Mouse (Mus musculus) limb, embryonic 11.5 days (tissue): ENCODE measurements around the gene Tank. TPM values are rescaled to one million over a fixed set of nuclear protein-coding genes. Genes with fewer than 3 reads are reported as not detected.

Source experiments
- ATAC-seq: fragments of 200-750 bp; cut with Nextera tagmentation; 2 replicates; pipeline ENCODE4 v1.8.0; 2017; ENCODE audit warnings: low read depth; ENCODE audit not compliant: insufficient number of reproducible peaks, low FRiP score, low TSS enrichment
- DNase-seq: peaks from one replicate; pipeline ENCODE4 v3.0.0-alpha.2; 2015; ENCODE audit warnings: low spot score
- H3K27ac ChIP-seq: fragments of 300-500 bp; sonication (generic); replicated peaks from 2 replicates; pipeline ENCODE4 v1.5.1; 2014; ENCODE audit warnings: low read depth, mild to moderate bottlenecking, low read length
- H3K27me3 ChIP-seq: fragments of 300-500 bp; sonication (generic); 2 replicates; pipeline ENCODE4 v1.6.1; 2014; ENCODE audit warnings: mild to moderate bottlenecking, low read length, mixed read lengths; ENCODE audit not compliant: control insufficient read depth, insufficient read depth
- H3K36me3 ChIP-seq: fragments of 300-500 bp; sonication (generic); 2 replicates; pipeline ENCODE4 v1.6.1; 2014; ENCODE audit warnings: mild to moderate bottlenecking, low read length, moderate library complexity, mixed read lengths; ENCODE audit not compliant: control insufficient read depth, insufficient read depth
- H3K4me1 ChIP-seq: fragments of 300-500 bp; sonication (generic); 2 replicates; pipeline ENCODE4 v1.6.1; 2014; ENCODE audit warnings: low read length, mixed read lengths; ENCODE audit not compliant: control insufficient read depth, insufficient read depth
- H3K4me2 ChIP-seq: fragments of 300-500 bp; sonication (generic); 2 replicates; pipeline ENCODE4 v1.6.1; 2014; ENCODE audit warnings: low read depth, mild to moderate bottlenecking, moderate library complexity; ENCODE audit not compliant: severe bottlenecking
- H3K4me3 ChIP-seq: fragments of 300-500 bp; sonication (generic); 2 replicates; pipeline ENCODE4 v1.5.1; 2014; ENCODE audit warnings: low read depth, low read length
- H3K9ac ChIP-seq: fragments of 300-500 bp; sonication (generic); 2 replicates; pipeline ENCODE4 v1.6.1; 2014; ENCODE audit warnings: mild to moderate bottlenecking, low read length
- H3K9me3 ChIP-seq: fragments of 300-500 bp; sonication (generic); 2 replicates; pipeline ENCODE4 v1.6.1; 2016; ENCODE audit warnings: low read length; ENCODE audit not compliant: control insufficient read depth
- WGBS: fragments of 180-500 bp; shearing (Covaris S2); extraction: QIAGEN DNeasy Blood & Tissue Kit; methylation state at CpG from one replicate; pipeline ENCODE4 v1.1.7; 2014; 5-methylcytosine and 5-hydroxymethylcytosine counted together
- polyA plus RNA-seq: library from polyadenylated mRNA; unstranded; fragments of >200 nt; fragmentation: Nextera tagmentation; extraction: Ambion mirVana; gene quantifications from 2 replicates; pipeline ENCODE4 v1.2.1, GENCODE M21; 2014

Tank gene
- polyA plus RNA-seq, 1 experiment from 2014 or later, result 29.7 TPM

GRCm38 (mm10) chr2:61655046-61655381, 76.6 kb downstream of the Tank start:
- 4% methylated on average over 12 of the region's 12 CpGs for WGBS
- DNase-seq (peak; percentile 31), ATAC-seq (peak; percentile 9; the same call in 1 of the 2 replicates)
- no peaks in the 10 kb centered on the region; the same call in 1 of the 2 replicates for H3K4me1 ChIP-seq
- no peaks in the 10 kb centered on the region for H3K9me3 ChIP-seq
- H3K9ac ChIP-seq, result no peak overlapping the region
- H3K27ac ChIP-seq, result no peak overlapping the region
- H3K4me3 ChIP-seq, result peak overlapping the region; percentile 51
- H3K4me2 ChIP-seq, result peak overlapping the region; percentile 98
- H3K27me3 ChIP-seq, result 0 out of 2 replicates have a peak, but pooled peaks cover 2% of the 10 kb centered on the region
- no peaks in the 10 kb centered on the region for H3K36me3 ChIP-seq

DNA sequence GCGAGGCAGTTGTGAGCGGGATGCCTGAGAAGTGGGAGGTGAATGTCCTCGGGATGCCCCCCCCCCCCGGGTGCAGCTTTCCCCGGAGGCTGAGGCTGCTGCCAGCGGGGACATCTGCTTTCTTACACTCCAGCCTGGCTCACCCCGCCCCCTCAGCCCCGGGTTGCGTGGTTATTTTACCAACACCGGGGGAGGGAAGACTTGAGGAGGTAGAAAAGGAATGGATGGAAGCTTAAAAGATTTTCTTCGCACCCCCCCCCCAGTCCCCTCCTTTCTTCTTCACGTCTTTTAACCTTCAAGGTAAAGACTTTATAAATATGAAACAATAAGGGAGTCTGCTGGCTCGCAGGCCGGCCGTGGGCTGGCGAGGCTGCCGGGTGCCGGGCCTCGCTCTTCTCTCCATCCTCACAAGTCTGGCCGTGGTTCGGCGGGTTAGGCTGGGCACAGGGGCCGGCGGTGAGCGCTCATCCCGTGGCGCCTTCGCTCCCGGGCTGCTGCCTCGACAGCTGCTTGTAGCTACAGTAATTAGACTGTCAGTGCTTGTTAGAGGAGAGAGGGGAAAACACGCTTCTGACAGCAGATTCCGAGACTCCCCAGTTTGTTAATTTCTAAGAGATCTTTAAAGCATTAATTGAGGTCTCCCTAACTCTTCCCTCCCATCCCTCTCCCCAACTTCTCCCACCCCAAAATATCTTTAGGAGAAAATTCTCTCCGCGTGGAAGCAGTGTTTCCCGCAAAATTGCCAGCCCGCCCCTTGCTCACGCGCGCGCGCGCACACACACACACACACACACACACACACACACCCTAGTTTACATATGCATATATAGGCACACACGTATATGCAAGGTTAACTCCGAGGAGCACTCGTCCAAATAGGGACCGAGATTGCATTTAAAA, 77.2 kb downstream of the Tank start:
- WGBS, result under 1% methylated on average over 45 of the region's 46 CpGs
- Histone ChIP-seq H3K27ac (no peak overlapping the region), H3K36me3 (no peaks in the 10 kb centered on the region), H3K27me3 (0 out of 2 replicates have a peak, but pooled peaks cover 2% of the 10 kb centered on the region), H3K4me1 (no peaks in the 10 kb centered on the region; the same call in 1 of the 2 replicates), H3K4me3 (peak overlapping the region; percentile 51), H3K4me2 (peak overlapping the region; percentile 98), H3K9me3 (no peaks in the 10 kb centered on the region), H3K9ac (no peak overlapping the region)
- DNase-seq, result peak; percentile 65
- peak; percentile 58 for ATAC-seq

DNA sequence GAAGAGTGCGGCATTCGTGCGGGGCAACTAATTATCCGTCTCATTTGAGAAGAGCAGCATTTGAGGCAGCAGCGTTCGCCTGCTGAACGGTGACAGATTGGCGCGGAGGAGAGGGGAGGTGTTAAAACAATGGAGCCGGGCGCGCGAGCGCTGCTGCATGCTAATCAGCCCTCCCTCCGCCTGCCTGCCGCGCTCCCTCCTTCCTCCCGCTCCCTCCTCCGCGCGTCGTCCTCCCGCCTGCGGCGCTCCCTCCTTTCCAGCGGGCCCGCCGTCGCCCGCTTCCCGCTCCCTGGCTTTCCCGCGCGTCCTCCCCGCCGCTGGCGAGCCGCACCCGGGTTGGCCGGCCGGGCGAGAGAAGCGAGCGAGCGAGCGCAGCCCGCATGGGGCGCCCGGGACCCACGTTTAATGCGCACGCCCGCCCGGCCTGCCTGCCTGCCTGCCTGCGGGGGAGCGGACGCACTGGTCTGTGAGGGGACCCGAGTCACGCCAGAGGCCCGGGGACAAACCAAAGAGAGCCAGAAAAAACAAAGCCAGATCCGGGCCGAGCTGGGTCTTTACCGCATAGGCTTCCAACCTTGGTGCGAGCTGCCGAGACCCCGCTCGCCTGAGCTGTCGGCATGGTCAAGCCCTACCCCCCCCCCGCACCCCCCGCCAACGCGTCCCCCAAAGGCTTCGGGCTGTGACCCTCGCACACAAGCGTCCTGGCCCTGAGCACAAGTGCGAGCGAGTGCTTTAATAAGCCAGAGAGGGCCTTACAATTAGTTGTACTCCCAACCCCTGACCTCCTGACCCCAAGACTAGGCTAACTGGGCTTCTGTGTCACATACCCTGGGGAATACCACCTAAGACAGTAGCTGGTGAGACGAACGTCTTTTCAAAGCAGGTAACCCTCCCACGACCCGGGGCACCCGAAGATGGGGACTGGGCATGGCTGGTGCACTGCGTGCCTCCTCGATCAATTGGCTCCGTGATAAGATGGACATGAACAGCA, 78.3 kb downstream of the Tank start:
- ATAC-seq, result peak; percentile 76
- peak overlapping the region; percentile 51 for H3K4me3 ChIP-seq
- WGBS, result under 1% methylated on average over 80 of the region's 85 CpGs
- H3K9ac ChIP-seq, result peak overlapping the region; percentile 71
- peak overlapping the region; percentile 98 for H3K4me2 ChIP-seq
- H3K27me3 ChIP-seq, result 0 out of 2 replicates have a peak, but pooled peaks cover 2% of the 10 kb centered on the region
- H3K4me1 ChIP-seq, result no peaks in the 10 kb centered on the region; the same call in 1 of the 2 replicates
- no peak overlapping the region for H3K27ac ChIP-seq
- H3K36me3 ChIP-seq, result no peaks in the 10 kb centered on the region
- no peaks in the 10 kb centered on the region for H3K9me3 ChIP-seq
- peak; percentile 80 for DNase-seq

GRCm38 (mm10) chr2:61659254-61659653, 80.9 kb downstream of the Tank start:
- DNase-seq, result no peak
- H3K27me3 ChIP-seq, result 0 out of 2 replicates have a peak, but pooled peaks cover 2% of the 10 kb centered on the region
- 77% methylated on average over 2 of the region's 2 CpGs for WGBS
- H3K9me3 ChIP-seq, result no peaks in the 10 kb centered on the region
- H3K27ac ChIP-seq, result no peak overlapping the region
- H3K4me2 ChIP-seq, result no peak overlapping the region
- no peak overlapping the region for H3K9ac ChIP-seq
- H3K4me1 ChIP-seq, result no peaks in the 10 kb centered on the region; the same call in 1 of the 2 replicates
- no peak for ATAC-seq
- no peaks in the 10 kb centered on the region for H3K36me3 ChIP-seq
- no peak overlapping the region for H3K4me3 ChIP-seq

DNA sequence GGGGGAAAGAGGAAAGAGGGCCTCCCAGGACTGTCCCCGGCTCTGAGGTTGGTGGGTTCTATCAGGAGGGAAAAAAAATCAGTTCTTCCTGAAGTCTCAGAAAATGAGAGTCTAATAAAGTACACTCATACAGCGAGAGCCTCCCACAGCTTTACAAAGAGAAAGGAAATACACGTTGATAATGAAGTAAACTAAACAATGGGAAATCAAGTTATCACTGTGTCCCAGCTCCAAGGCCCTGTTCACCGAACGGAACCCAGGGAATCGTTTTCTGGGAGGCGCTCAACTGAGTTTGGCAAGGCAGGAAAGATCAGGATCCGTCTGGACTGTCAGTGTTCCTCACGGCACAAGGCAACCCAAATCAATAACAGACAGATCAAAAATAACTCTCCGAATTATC, 84.4 kb downstream of the Tank start:
- H3K9me3 ChIP-seq, result no peaks in the 10 kb centered on the region
- no peak for ATAC-seq
- no peaks in the 10 kb centered on the region for H3K4me1 ChIP-seq
- no peak overlapping the region for H3K9ac ChIP-seq
- no peaks in the 10 kb centered on the region for H3K36me3 ChIP-seq
- no peaks in the 10 kb centered on the region for H3K27me3 ChIP-seq
- no peak overlapping the region for H3K27ac ChIP-seq
- 88% methylated on average over 10 of the region's 10 CpGs for WGBS
- no peak overlapping the region for H3K4me2 ChIP-seq
- DNase-seq, result no peak
- no peak overlapping the region for H3K4me3 ChIP-seq

DNA sequence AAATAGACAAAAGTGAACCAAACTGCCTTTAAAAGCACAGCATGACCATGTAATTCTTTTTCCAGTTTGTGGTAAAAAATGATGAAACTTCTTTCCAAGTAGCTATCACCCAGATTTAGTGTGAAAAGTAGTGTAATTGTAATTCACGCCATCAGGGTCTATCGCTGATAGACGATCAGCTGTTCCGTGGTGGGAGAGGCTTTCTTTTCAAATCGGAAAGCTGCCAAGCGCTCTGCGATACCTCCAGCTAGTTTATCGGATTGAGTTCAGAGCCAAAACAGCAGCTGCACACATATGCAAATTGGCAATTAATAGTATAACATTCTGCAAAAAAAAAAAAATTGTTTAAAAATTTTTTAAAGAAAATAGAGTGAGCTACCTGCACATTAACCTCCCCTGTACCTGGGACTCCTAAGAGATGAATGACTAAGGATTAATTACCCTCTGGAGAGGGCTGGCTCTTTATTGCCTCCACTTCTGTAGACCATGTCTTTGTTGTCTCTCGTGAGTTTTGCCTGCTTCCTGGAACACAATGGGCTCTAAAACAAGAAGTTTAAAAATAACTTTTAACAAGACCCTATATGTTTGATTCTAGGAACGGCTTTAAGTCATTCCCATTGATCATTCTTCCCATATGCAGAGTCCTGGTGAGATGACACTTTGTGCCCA, 85.3 kb downstream of the Tank start:
- no peaks in the 10 kb centered on the region for H3K9me3 ChIP-seq
- DNase-seq, result no peak
- no peak overlapping the region for H3K9ac ChIP-seq
- no peaks in the 10 kb centered on the region for H3K36me3 ChIP-seq
- no peak for ATAC-seq
- no peak overlapping the region for H3K4me3 ChIP-seq
- WGBS, result 79% methylated on average over 10 of the region's 10 CpGs
- H3K27me3 ChIP-seq, result no peaks in the 10 kb centered on the region
- no peaks in the 10 kb centered on the region for H3K4me1 ChIP-seq
- H3K27ac ChIP-seq, result no peak overlapping the region
- H3K4me2 ChIP-seq, result no peak overlapping the region

DNA sequence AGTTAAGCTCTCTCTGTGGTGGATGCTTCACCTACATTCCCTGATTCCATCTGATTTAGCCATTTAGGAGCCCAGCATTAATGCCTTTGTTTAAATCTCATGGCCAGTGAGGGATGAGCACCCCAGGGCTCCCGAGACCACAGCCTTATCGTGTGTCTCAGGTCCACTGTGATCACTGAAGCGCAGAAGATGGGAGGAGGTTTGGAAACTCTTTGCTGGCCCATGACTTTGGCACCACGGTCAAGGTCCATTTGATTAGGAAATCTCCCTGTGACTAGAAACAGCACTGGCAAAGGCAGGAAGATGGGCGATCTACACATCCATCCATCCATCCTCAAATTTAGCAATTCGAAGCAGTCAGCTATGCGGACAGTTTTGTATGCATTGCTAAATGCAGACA, 89.0 kb downstream of the Tank start:
- DNase-seq, result no peak

GRCm38 (mm10) chr2:61668260-61668659, 89.9 kb downstream of the Tank start:
- Histone ChIP-seq H3K27ac (no peak overlapping the region), H3K27me3 (no peaks in the 10 kb centered on the region), H3K9ac (no peak overlapping the region), H3K4me2 (no peak overlapping the region), H3K36me3 (no peaks in the 10 kb centered on the region), H3K9me3 (no peaks in the 10 kb centered on the region), H3K4me1 (no peaks in the 10 kb centered on the region), H3K4me3 (no peak overlapping the region)
- DNase-seq (peak; percentile 76), ATAC-seq (no peak)
- WGBS, result 20% methylated on average over 4 of the region's 4 CpGs

More for the DNA sequence above, 89.0 kb downstream of the Tank start:
- H3K27me3 ChIP-seq, result no peaks in the 10 kb centered on the region
- no peaks in the 10 kb centered on the region for H3K9me3 ChIP-seq
- WGBS, result 88% methylated on average over 7 of the region's 7 CpGs
- H3K4me2 ChIP-seq, result no peak overlapping the region
- no peak overlapping the region for H3K9ac ChIP-seq
- no peaks in the 10 kb centered on the region for H3K4me1 ChIP-seq
- no peak overlapping the region for H3K27ac ChIP-seq
- H3K4me3 ChIP-seq, result no peak overlapping the region
- no peak for ATAC-seq
- no peaks in the 10 kb centered on the region for H3K36me3 ChIP-seq
